Mouse (Mus musculus) midbrain, embryonic 13.5 days (tissue): Measurements from ENCODE around the gene Cenpf. TPM values are rescaled to one million over a fixed set of nuclear protein-coding genes. Genes with fewer than 3 reads are reported as not detected.

Experiments
- ATAC-seq: fragments of 200-750 bp; cut with Nextera tagmentation; 2 replicates; pipeline ENCODE4 v1.8.0; 2017; ENCODE audit warnings: mild to moderate bottlenecking, moderate TSS enrichment, moderate library complexity
- H3K27ac ChIP-seq: fragments of 300-500 bp; sonication (generic); 2 replicates; pipeline ENCODE4 v1.5.1; 2015; ENCODE audit warnings: inconsistent platforms, mild to moderate bottlenecking, moderate library complexity
- H3K27me3 ChIP-seq: fragments of 300-500 bp; sonication (generic); 2 replicates; pipeline ENCODE4 v1.6.1; 2015; ENCODE audit warnings: mild to moderate bottlenecking, inconsistent platforms
- H3K36me3 ChIP-seq: fragments of 300-500 bp; sonication (generic); 2 replicates; pipeline ENCODE4 v1.6.1; 2015; ENCODE audit warnings: mild to moderate bottlenecking, inconsistent platforms
- H3K4me1 ChIP-seq: fragments of 300-500 bp; sonication (generic); replicated peaks from 2 replicates; pipeline ENCODE4 v1.6.1; 2015; ENCODE audit warnings: inconsistent platforms
- H3K4me2 ChIP-seq: fragments of 300-500 bp; sonication (generic); replicated peaks from 2 replicates; pipeline ENCODE4 v1.6.1; 2015; ENCODE audit warnings: moderate library complexity, mild to moderate bottlenecking, inconsistent platforms
- H3K4me3 ChIP-seq: fragments of 300-500 bp; sonication (generic); replicated peaks from 2 replicates; pipeline ENCODE4 v1.5.1; 2015; ENCODE audit warnings: mild to moderate bottlenecking, inconsistent platforms
- H3K9ac ChIP-seq: fragments of 300-500 bp; sonication (generic); replicated peaks from 2 replicates; pipeline ENCODE4 v1.6.1; 2015; ENCODE audit warnings: mild to moderate bottlenecking, inconsistent platforms
- H3K9me3 ChIP-seq: fragments of 300-500 bp; sonication (generic); 2 replicates; pipeline ENCODE4 v1.6.1; 2016; ENCODE audit warnings: mild to moderate bottlenecking, inconsistent platforms
- WGBS: fragments of 180-500 bp; shearing (Covaris S2); methylation state at CpG from one replicate; pipeline ENCODE4 v1.1.7; 2015; 5-methylcytosine and 5-hydroxymethylcytosine counted together
- polyA plus RNA-seq: library from polyadenylated mRNA; unstranded; fragments of >200 nt; fragmentation: Nextera tagmentation; extraction: Ambion mirVana; gene quantifications from 2 replicates; pipeline ENCODE4 v1.2.1, GENCODE M21; 2015

The Cenpf gene
- polyA plus RNA-seq, 1 experiment from 2014 or later: 51.8 TPM

DNA sequence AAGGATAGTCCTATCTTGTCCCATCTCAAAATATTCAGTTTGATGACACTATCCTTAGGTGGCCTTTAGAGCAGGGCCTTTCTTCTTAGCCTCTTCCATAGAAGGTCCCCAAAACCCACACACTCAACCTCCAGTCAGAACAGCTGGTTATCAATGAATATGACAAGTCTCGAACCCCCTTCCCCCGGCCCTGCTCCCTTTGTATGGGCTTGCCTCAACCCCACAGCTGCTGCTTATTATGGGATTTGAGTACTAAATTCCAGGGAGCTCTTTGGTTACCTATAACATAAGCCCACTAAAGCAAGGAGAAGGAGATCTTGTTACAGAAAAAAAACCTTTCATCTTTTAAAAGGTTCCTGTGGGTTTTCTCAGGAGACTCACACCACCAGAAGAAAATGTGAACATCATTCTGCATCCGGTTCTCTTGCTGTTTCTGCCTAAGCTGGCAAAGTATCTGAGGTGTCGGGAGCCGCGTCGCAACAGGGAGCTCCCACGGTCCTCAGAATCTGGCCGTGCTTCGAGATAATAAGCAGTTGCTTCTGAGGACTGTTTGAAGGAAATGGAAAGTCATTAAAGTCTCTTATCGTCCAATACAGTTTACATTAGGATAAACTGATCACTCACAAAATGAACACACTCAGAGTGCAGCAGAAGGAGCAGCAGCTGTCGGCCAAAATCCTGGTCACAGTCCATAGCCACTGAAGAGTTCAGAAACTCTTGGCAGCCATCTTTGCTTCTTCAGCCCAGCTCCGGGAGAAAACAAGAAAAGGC lies 68.7 kb downstream of the Cenpf start:
- no peak overlapping the region for H3K27ac ChIP-seq
- ATAC-seq: no peak
- H3K9me3 ChIP-seq: no peaks in the 10 kb centered on the region
- WGBS: 78% methylated on average over 13 of the region's 13 CpGs
- no peak overlapping the region for H3K4me2 ChIP-seq
- H3K27me3 ChIP-seq: no peaks in the 10 kb centered on the region
- no peaks in the 10 kb centered on the region for H3K4me1 ChIP-seq
- H3K36me3 ChIP-seq: no peaks in the 10 kb centered on the region
- no peak overlapping the region for H3K4me3 ChIP-seq
- no peak overlapping the region for H3K9ac ChIP-seq

DNA sequence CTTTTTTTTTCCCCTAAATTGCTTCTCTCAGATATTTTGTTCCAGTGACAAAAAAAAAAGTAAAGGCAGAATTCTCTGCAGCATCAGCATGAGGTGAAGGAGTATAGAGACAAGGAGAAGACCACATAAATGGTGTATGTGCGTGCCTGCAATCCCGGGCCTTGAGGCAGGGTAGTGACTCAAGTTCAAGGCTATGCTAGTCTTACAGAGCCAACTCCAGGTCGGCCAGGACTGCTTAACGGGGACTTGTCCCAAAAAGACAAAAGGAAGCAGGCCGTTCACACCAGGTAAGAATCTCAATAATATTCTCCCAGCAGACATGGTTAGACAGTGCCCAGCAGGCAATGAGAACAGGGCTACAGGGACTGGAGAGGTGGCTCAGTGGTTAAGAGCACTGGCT lies 70.5 kb downstream of the Cenpf start:
- no peaks in the 10 kb centered on the region for H3K27me3 ChIP-seq
- no peaks in the 10 kb centered on the region for H3K9me3 ChIP-seq
- ATAC-seq: no peak
- WGBS: 92% methylated on average over 5 of the region's 5 CpGs
- no peaks in the 10 kb centered on the region for H3K4me1 ChIP-seq
- no peak overlapping the region for H3K4me3 ChIP-seq
- H3K4me2 ChIP-seq: no peak overlapping the region
- no peaks in the 10 kb centered on the region for H3K36me3 ChIP-seq
- H3K27ac ChIP-seq: no peak overlapping the region
- H3K9ac ChIP-seq: no peak overlapping the region

DNA sequence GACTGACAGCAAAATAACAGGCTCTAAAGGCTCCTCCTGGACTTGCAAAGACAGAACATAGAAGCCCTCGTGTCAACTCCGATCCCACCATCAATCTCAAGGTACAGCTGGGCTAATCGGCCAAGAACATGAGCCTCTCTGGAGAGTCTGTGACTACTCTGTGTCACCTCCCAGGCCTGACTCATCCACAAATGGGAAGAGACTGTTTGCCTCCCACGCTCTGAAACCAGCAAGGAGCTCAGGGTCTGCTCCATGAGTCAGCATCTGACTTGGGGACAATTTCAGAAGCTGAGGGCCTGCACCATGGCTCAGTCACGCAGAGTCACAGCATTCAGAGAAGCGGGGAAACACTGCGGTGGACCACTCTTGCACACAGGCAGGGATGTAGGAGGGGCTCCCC lies 72.6 kb downstream of the Cenpf start:
- ATAC-seq: no peak
- H3K9me3 ChIP-seq: no peaks in the 10 kb centered on the region
- H3K4me3 ChIP-seq: no peak overlapping the region
- WGBS: 95% methylated on average over 7 of the region's 7 CpGs
- no peaks in the 10 kb centered on the region for H3K4me1 ChIP-seq
- H3K4me2 ChIP-seq: no peak overlapping the region
- H3K36me3 ChIP-seq: no peaks in the 10 kb centered on the region
- no peak overlapping the region for H3K9ac ChIP-seq
- H3K27me3 ChIP-seq: no peaks in the 10 kb centered on the region
- no peak overlapping the region for H3K27ac ChIP-seq

DNA sequence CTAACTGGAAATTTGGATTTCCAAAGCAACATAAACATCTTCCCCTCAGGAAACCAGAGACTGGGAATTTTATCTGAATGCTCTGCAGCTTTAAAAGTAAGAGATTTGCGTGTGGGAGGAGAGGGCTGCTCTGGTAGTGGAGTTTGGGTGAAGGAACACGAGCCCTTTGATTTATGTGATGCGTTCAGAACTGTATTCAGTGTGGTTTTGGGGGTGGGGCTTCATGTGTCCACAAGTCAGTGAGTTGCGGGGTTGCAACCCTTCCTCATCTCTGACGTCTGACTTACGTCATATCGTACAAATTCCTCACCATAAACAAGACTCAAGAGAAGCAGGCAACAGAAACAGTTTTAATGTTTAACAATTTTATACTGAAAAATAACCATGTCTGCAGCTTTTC lies 74.8 kb downstream of the Cenpf start:
- H3K9me3 ChIP-seq: no peaks in the 10 kb centered on the region
- no peak overlapping the region for H3K4me3 ChIP-seq
- no peaks in the 10 kb centered on the region for H3K4me1 ChIP-seq
- H3K36me3 ChIP-seq: no peaks in the 10 kb centered on the region
- 80% methylated on average over 7 of the region's 7 CpGs for WGBS
- no peaks in the 10 kb centered on the region for H3K27me3 ChIP-seq
- H3K4me2 ChIP-seq: no peak overlapping the region
- H3K27ac ChIP-seq: no peak overlapping the region
- H3K9ac ChIP-seq: no peak overlapping the region
- no peak for ATAC-seq

DNA sequence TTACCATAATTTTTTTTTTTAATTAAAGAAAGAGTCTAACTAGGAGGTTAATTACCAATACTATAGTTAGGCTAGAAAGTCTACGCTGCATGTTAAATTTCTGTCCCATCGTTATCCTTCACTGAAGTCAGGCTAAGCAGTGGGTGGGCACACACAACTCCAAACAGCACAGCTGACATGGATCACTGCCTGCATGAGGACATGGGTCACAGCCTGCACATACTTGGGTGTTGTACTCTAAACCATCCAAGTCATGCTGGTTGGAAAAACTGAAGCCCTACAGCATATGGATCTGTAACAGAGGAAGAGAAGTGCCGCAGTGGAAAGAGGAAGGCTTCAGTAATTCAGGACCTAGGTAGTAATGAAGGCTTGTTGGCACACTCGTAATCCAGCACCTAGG lies 76.1 kb downstream of the Cenpf start:
- Histone ChIP-seq H3K36me3 (no peaks in the 10 kb centered on the region), H3K4me3 (no peak overlapping the region), H3K27me3 (no peaks in the 10 kb centered on the region), H3K4me1 (no peaks in the 10 kb centered on the region), H3K4me2 (no peak overlapping the region), H3K9ac (no peak overlapping the region), H3K9me3 (no peaks in the 10 kb centered on the region), H3K27ac (no peak overlapping the region)
- WGBS: 73% methylated on average over 4 of the region's 4 CpGs
- no peak for ATAC-seq

DNA sequence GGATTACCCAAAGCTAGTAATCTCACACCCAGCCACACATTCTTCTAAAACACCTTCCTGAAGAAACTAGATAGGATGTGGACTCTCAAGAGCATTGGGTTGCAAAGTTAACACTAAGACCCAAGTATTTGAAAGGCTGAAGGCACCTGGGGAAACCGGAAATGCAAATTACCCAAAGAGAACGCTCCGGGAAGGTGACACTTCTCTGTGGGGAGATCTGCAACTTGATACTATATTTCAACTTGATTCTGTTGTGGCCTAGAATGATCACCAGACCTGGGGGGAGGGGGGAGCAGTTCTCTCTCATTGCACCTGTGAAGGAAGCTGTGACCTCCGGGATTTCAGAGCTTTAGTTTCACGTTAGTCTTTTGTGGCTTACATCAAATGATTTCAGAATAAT lies 79.2 kb downstream of the Cenpf start:
- Histone ChIP-seq H3K4me3 (no peak overlapping the region), H3K9me3 (no peaks in the 10 kb centered on the region), H3K4me1 (no peaks in the 10 kb centered on the region), H3K36me3 (no peaks in the 10 kb centered on the region), H3K27ac (no peak overlapping the region), H3K27me3 (no peaks in the 10 kb centered on the region), H3K4me2 (no peak overlapping the region), H3K9ac (no peak overlapping the region)
- no peak for ATAC-seq
- WGBS: 43% methylated on average over 5 of the region's 5 CpGs

DNA sequence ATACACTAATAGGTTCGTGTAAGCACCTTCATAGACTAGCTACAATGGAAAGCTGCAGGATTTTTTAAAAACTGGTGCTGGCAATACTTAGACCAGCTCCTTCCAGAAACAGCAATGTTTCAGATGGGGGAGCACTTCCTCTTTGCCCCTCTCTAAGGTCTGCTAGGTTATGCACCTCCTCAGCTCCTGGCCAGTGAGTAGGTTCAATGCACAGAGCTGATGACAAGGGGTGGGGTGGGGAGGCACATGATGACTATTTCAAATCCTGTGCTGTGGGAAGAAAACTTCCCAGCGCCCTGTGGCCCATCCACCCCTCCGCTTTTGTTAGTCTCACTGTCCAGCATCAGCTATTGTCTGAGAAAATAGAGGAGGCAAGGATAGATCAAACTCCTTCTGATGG lies 79.8 kb downstream of the Cenpf start:
- Histone ChIP-seq H3K36me3 (no peaks in the 10 kb centered on the region), H3K4me2 (no peak overlapping the region), H3K9ac (no peak overlapping the region), H3K4me3 (no peak overlapping the region), H3K9me3 (no peaks in the 10 kb centered on the region), H3K4me1 (no peaks in the 10 kb centered on the region), H3K27ac (no peak overlapping the region), H3K27me3 (no peaks in the 10 kb centered on the region)
- WGBS: 83% methylated on average over 3 of the region's 3 CpGs
- ATAC-seq: no peak

DNA sequence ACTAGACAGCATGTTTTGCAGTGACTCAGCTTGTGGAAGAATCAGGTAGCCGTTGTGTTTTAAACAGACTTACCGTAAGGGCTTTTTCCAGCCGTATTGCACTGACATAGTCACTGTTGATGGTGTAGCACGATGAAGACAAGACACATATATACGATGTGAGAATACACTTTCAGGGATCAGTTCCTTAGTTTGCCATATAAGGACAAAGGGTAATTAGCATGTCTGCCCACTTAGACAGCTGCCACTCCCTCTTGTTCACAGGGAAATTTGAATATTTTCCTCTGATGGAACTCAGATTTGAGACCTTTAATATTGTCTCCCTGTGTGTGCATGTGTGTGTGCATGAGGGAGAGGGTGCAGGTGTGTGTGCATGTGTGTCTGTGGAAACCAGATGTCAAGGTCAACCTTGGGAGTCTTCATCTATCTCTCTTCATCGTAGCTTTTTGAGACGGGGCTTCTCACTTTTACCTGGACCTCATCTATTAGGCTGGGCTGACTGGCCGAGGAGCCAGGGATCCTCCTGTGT lies 82.2 kb downstream of the Cenpf start:
- H3K9ac ChIP-seq: no peak overlapping the region
- no peak overlapping the region for H3K4me3 ChIP-seq
- H3K9me3 ChIP-seq: no peaks in the 10 kb centered on the region
- H3K27me3 ChIP-seq: no peaks in the 10 kb centered on the region
- H3K4me1 ChIP-seq: no peaks in the 10 kb centered on the region
- WGBS: 93% methylated on average over 8 of the region's 8 CpGs
- H3K36me3 ChIP-seq: no peaks in the 10 kb centered on the region
- H3K27ac ChIP-seq: no peak overlapping the region
- no peak for ATAC-seq
- no peak overlapping the region for H3K4me2 ChIP-seq

DNA sequence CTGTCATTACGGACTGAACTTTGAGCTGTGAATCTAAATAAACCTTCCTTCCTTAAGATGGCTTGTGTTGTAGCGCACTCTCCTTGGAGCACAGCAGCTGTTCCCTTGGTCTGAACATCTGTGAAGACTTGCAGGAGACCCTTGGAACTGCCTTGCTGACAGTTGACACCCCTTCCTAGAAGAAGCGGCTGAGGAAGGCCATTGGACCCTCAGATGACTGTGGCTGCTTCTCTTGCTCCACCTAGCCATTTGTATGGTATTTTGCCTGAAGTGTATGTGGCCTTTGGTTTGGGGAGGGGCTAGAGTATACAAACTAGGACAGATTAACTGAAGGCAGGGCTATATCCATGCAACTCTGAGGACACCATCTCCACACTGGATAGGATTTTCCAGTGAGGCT lies 90.8 kb downstream of the Cenpf start:
- Histone ChIP-seq H3K27ac (no peak overlapping the region), H3K27me3 (no peaks in the 10 kb centered on the region), H3K9ac (no peak overlapping the region), H3K4me2 (no peak overlapping the region), H3K4me1 (no peaks in the 10 kb centered on the region), H3K4me3 (no peak overlapping the region), H3K9me3 (no peaks in the 10 kb centered on the region), H3K36me3 (no peaks in the 10 kb centered on the region)
- no peak for ATAC-seq
- WGBS: 90% methylated on average over 3 of the region's 3 CpGs

Other genes starting within 250 kb of the Cenpf start
- gene Ptpn14, start 40.2 kb upstream of the Cenpf start, polyA plus RNA-seq: 1.5 and 2.3 TPM in 2 replicates
- gene Smyd2, start 234.3 kb upstream of the Cenpf start, polyA plus RNA-seq: 44.2 and 45.0 TPM in 2 replicates